Mouse (Mus musculus): ENCODE results near the gene 7530416G11Rik. TPM values are rescaled to one million over a fixed set of nuclear protein-coding genes. Genes with fewer than 3 reads are reported as not detected.

7530416G11Rik gene
- polyA plus RNA-seq, 1 experiment from 2014 or later = not detected

DNA sequence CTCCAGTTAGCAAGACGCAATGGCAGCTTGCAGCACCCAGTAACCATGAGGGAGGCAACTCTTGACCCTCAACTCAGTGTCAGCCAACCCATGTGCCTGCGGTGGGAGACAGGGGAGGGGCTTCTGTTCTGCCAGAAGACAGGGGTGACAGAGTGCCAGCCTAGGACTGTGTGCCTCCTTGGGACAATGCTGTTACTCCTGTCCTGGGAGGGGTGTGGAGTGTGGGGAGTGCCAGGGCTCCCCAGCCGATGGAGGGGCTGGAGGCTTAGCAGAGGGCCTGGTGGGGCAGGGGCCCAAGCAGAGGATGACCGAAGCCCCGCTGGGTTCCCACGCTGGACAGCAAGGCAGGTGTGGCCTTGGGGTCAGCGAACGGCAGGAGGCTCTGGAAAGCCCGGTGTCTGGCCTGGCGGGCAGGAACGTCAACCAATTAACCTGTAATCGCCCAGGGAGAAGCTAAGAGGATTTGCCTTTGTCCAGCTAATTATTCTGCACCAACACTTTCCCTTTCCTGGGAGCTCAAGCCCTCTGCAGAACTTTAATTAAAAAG, 21.4 kb upstream of the 7530416G11Rik start:
- Histone ChIP-seq H3K4me3 (ENCODE audit: low read length) (no peak overlapping the region), H3K4me2 (ENCODE audit: low read depth, low read length) (no peak overlapping the region), H3K9ac (ENCODE audit: low read length) (no peak overlapping the region), H3K9me3 (ENCODE audit: control insufficient read depth, low read length) (no peaks in the 10 kb centered on the region), H3K4me1 (replicated peaks; ENCODE audit: control insufficient read depth, insufficient read depth, low read length) (peaks cover 22% of the 10 kb centered on the region), H3K27ac (ENCODE audit: low read length) (no peak overlapping the region), H3K36me3 (ENCODE audit: control insufficient read depth, insufficient read depth, low read length) (no peaks in the 10 kb centered on the region), H3K27me3 (ENCODE audit: control insufficient read depth, insufficient read depth, low read depth, low read length) (no peaks in the 10 kb centered on the region)
- 42% methylated on average over 12 of the region's 12 CpGs for WGBS
- no peak for ATAC-seq (ENCODE audit: low read depth)

GRCm38 (mm10) chr15:85523173-85523991, 20.4 kb upstream of the 7530416G11Rik start:
- Histone ChIP-seq H3K9ac (ENCODE audit: low read length) (no peak overlapping the region), H3K4me1 (replicated peaks; ENCODE audit: control insufficient read depth, insufficient read depth, low read length) (peaks cover 15% of the 10 kb centered on the region), H3K4me2 (ENCODE audit: low read depth, low read length) (peak overlapping the region; percentile 38), H3K27me3 (ENCODE audit: control insufficient read depth, insufficient read depth, low read depth, low read length) (no peaks in the 10 kb centered on the region), H3K4me3 (ENCODE audit: low read length) (no peak overlapping the region), H3K36me3 (ENCODE audit: control insufficient read depth, insufficient read depth, low read length) (no peaks in the 10 kb centered on the region), H3K9me3 (ENCODE audit: control insufficient read depth, low read length) (no peaks in the 10 kb centered on the region), H3K27ac (ENCODE audit: low read length) (0 out of 2 replicates have a peak overlapping the region, but pooled peaks have one; percentile 7)
- 2% methylated on average over 14 of the region's 14 CpGs for WGBS
- peak; percentile 47 for ATAC-seq (ENCODE audit: low read depth)

DNA sequence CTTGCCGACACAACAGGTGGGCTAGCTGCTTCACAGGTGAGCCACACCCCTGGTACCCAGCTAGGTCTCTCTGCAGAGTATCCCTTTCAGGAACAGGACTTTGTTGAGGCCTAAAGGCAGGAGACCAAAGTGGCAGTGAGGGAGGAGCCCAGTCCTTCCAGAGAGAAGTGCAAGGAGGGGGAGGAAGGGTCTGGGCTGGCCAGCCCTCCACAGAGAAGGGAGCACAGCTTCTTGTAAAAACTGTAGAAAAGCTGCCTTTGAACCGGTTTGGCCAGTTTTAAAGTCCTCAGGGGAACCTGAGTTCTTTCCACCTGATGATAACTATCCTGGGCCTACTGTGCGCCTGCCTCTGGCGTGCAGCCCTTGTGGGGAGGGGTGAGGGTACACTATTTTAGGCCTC, 16.4 kb upstream of the 7530416G11Rik start:
- Histone ChIP-seq H3K4me1 (replicated peaks; ENCODE audit: control insufficient read depth, insufficient read depth, low read length) (peaks cover 18% of the 10 kb centered on the region), H3K27me3 (ENCODE audit: control insufficient read depth, insufficient read depth, low read depth, low read length) (no peaks in the 10 kb centered on the region), H3K9ac (ENCODE audit: low read length) (no peak overlapping the region), H3K9me3 (ENCODE audit: control insufficient read depth, low read length) (no peaks in the 10 kb centered on the region), H3K4me2 (ENCODE audit: low read depth, low read length) (no peak overlapping the region), H3K36me3 (ENCODE audit: control insufficient read depth, insufficient read depth, low read length) (no peaks in the 10 kb centered on the region), H3K4me3 (ENCODE audit: low read length) (no peak overlapping the region), H3K27ac (ENCODE audit: low read length) (peak overlapping the region; percentile 86)
- WGBS = 44% methylated on average over 4 of the region's 4 CpGs
- peak; percentile 84 for ATAC-seq (ENCODE audit: low read depth)

GRCm38 (mm10) chr15:85507370-85508014, 4.5 kb upstream of the 7530416G11Rik start:
- 0 out of 2 replicates have a peak, but pooled peaks have one; percentile 23 for ATAC-seq (ENCODE audit: low read depth)
- 61% methylated on average over 32 of the region's 32 CpGs for WGBS
- no peak overlapping the region for H3K4me3 ChIP-seq (ENCODE audit: low read length)
- H3K4me2 ChIP-seq (ENCODE audit: low read depth, low read length) = no peak overlapping the region
- peaks cover 14% of the 10 kb centered on the region for H3K4me1 ChIP-seq (replicated peaks; ENCODE audit: control insufficient read depth, insufficient read depth, low read length)
- H3K27me3 ChIP-seq (ENCODE audit: control insufficient read depth, insufficient read depth, low read depth, low read length) = no peaks in the 10 kb centered on the region
- H3K27ac ChIP-seq (ENCODE audit: low read length) = no peak overlapping the region
- H3K9me3 ChIP-seq (ENCODE audit: control insufficient read depth, low read length) = no peaks in the 10 kb centered on the region
- H3K9ac ChIP-seq (ENCODE audit: low read length) = no peak overlapping the region
- H3K36me3 ChIP-seq (ENCODE audit: control insufficient read depth, insufficient read depth, low read length) = no peaks in the 10 kb centered on the region

- Histone ChIP-seq H3K4me1 (replicated peaks; ENCODE audit: control insufficient read depth, insufficient read depth, low read length) (peaks cover 14% of the 10 kb centered on the region), H3K36me3 (ENCODE audit: control insufficient read depth, insufficient read depth, low read length) (no peaks in the 10 kb centered on the region), H3K4me3 (ENCODE audit: low read length) (no peak overlapping the region), H3K9ac (ENCODE audit: low read length) (no peak overlapping the region), H3K4me2 (ENCODE audit: low read depth, low read length) (no peak overlapping the region), H3K27me3 (ENCODE audit: control insufficient read depth, insufficient read depth, low read depth, low read length) (no peaks in the 10 kb centered on the region), H3K27ac (ENCODE audit: low read length) (no peak overlapping the region), H3K9me3 (ENCODE audit: control insufficient read depth, low read length) (no peaks in the 10 kb centered on the region)
- WGBS = 52% methylated on average over 1 of the region's 1 CpGs
- no peak for ATAC-seq (ENCODE audit: low read depth)
Observed at GRCm38 (mm10) chr15:85506680-85507079, 3.7 kb upstream of the 7530416G11Rik start.

DNA sequence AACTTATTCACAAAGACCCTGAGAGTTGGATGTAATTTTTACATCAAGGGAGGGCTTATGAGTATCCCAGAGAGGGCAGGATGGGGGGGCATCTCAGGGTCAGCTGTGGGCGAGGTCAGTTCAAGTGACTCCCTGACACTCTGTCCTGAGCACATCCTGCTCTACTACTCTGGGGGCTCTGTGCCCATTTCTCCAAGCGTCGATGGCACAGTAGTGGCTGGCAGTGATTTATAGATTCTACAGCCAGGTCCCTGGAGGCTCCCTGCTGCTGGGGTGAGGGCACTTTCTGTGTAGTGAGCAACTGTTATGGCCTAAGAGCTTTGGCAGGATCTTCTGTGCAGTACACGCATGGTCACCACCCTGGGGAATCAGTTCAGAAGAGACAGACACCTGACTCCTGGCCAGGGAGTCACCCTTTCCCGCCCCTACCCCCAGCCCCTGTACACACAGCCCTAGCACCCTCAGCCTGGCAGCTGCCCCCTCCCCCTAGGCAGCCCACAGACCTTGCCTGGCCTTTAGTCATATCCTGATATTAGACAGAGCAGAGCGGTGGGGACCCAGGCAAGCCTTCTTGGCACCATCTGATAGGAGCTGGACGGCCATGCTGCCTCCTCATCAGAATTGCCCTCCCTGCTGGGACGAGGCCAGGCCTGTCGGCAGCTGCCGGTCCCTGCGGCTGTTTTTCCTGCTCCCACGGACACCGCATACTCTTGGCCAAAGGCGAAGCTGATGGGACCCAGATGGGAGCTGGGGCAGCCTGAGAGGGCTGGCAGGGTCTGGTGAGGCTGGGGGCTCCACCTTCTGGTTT, 2.3 kb upstream of the 7530416G11Rik start:
- ATAC-seq (ENCODE audit: low read depth) = peak; percentile 79
- WGBS = 43% methylated on average over 14 of the region's 14 CpGs

GRCm38 (mm10) chr15:85500267-85500666, 2.8 kb downstream of the 7530416G11Rik start:
- no peaks in the 10 kb centered on the region for H3K9me3 ChIP-seq (ENCODE audit: control insufficient read depth, low read length)
- H3K4me2 ChIP-seq (ENCODE audit: low read depth, low read length) = no peak overlapping the region
- H3K36me3 ChIP-seq (ENCODE audit: control insufficient read depth, insufficient read depth, low read length) = no peaks in the 10 kb centered on the region
- no peaks in the 10 kb centered on the region for H3K4me1 ChIP-seq (replicated peaks; ENCODE audit: control insufficient read depth, insufficient read depth, low read length)
- 73% methylated on average over 10 of the region's 10 CpGs for WGBS
- H3K9ac ChIP-seq (ENCODE audit: low read length) = no peak overlapping the region
- H3K4me3 ChIP-seq (ENCODE audit: low read length) = no peak overlapping the region
- H3K27me3 ChIP-seq (ENCODE audit: control insufficient read depth, insufficient read depth, low read depth, low read length) = no peaks in the 10 kb centered on the region
- no peak overlapping the region for H3K27ac ChIP-seq (ENCODE audit: low read length)
- ATAC-seq (ENCODE audit: low read depth) = no peak

More for the DNA sequence above, 2.3 kb upstream of the 7530416G11Rik start:
- H3K9me3 ChIP-seq (ENCODE audit: control insufficient read depth, low read length) = no peaks in the 10 kb centered on the region
- H3K27ac ChIP-seq (ENCODE audit: low read length) = no peak overlapping the region
- no peaks in the 10 kb centered on the region for H3K27me3 ChIP-seq (ENCODE audit: control insufficient read depth, insufficient read depth, low read depth, low read length)
- no peaks in the 10 kb centered on the region for H3K36me3 ChIP-seq (ENCODE audit: control insufficient read depth, insufficient read depth, low read length)
- no peak overlapping the region for H3K4me3 ChIP-seq (ENCODE audit: low read length)
- peak overlapping the region; percentile 30; the same call in 1 of the 2 replicates for H3K4me2 ChIP-seq (ENCODE audit: low read depth, low read length)
- H3K4me1 ChIP-seq (replicated peaks; ENCODE audit: control insufficient read depth, insufficient read depth, low read length) = peaks cover 14% of the 10 kb centered on the region
- no peak overlapping the region for H3K9ac ChIP-seq (ENCODE audit: low read length)

DNA sequence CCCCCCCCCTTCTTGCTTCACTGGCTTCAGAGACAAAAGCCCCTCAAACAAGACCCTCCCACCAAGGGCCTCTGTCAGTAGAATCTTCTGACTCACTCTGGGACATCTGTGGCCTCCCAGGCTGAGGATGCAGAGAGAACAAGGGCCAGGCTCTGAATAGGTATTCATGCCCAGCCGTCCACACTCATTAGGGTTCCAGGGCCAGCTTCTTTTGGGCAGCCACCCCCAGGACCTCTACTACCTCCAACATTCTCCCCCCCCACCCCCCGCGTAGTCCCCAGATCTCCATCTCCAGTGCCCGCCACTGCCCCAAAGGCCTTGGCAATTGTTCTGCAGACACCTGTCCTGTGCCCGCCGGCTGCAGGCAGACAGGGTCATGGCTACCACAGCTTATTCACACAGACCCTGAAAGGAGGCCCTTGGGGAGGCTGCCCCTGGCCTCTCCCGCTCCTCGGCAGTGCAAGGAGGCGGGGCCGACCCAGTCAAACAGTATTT, 5.0 kb downstream of the 7530416G11Rik start:
- Histone ChIP-seq H3K27ac (ENCODE audit: low read length) (no peak overlapping the region), H3K4me2 (ENCODE audit: low read depth, low read length) (no peak overlapping the region), H3K27me3 (ENCODE audit: control insufficient read depth, insufficient read depth, low read depth, low read length) (no peaks in the 10 kb centered on the region), H3K36me3 (ENCODE audit: control insufficient read depth, insufficient read depth, low read length) (no peaks in the 10 kb centered on the region), H3K9me3 (ENCODE audit: control insufficient read depth, low read length) (no peaks in the 10 kb centered on the region), H3K4me1 (replicated peaks; ENCODE audit: control insufficient read depth, insufficient read depth, low read length) (no peaks in the 10 kb centered on the region), H3K4me3 (ENCODE audit: low read length) (no peak overlapping the region), H3K9ac (ENCODE audit: low read length) (no peak overlapping the region)
- WGBS = 49% methylated on average over 10 of the region's 10 CpGs
- no peak for ATAC-seq (ENCODE audit: low read depth)

Data from lung, embryonic 16.5 days (tissue).